Mouse (Mus musculus): Measurements from ENCODE around the gene Dmpk.

The Dmpk gene

DNA sequence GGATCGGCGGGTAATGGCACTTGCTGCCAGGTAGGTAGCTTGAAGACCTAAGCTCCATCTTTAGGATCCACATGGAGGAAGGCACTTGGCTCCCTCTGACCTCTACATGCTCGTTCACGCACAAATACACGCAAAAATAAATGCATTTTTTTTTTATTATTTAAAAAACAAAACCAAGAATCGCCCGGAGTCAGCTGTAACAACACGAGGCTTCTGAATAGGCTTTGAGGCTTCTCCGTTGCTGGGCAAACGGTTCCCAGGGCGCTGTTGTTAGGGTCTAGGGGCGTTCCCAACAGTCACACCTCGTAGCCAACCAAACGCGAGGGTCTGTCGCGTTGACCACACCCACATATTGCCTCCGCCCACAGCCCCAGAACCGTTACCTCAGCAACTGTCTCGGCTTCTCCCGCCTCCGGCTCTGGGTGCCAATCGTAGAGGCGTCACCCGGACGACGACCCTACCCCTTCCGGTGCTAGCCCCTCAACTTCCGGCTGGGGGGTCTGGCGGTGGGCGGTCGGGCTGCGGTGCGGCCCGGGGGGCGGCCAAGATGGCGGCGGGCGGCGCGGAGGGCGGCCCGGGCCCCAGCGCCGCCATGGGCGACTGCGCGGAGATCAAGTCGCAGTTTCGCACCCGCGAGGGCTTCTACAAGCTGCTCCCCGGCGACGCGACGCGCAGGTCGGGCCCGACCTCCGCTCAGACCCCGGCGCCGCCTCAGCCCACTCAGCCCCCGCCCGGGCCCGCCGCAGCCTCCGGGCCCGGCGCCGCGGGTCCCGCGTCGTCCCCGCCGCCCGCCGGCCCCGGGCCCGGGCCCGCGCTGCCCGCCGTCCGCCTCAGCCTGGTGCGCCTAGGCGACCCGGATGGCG is 7.7 kb upstream of the Dmpk start, which contains the start of gene Dmwd:
Dmwd (plus strand) TSS at position 505 of the 863 bp plus-strand sequence.
- DNase-seq (ENCODE audit: low spot score), result peak; percentile 95

DNA sequence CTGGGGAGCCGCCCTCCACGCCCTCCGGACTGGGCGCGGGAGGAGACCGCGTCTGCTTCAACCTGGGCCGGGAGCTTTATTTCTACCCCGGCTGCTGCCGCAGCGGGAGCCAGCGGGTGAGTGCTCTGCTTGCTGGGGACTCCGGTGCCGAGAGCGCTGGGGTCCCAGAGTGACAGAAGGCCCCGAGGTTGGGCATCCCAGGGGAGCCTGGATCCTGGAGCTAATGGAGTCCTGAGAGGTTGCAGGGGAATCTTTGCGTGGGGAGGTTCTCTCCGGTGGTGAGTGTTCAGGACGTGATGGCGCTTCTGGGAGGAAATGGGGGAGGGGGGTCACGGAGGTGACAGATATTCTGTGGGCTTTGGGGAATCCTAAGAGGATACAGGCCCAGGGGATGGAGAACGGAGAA is 7.1 kb upstream of the Dmpk start:
- DNase-seq (ENCODE audit: low spot score), result no peak

DNA sequence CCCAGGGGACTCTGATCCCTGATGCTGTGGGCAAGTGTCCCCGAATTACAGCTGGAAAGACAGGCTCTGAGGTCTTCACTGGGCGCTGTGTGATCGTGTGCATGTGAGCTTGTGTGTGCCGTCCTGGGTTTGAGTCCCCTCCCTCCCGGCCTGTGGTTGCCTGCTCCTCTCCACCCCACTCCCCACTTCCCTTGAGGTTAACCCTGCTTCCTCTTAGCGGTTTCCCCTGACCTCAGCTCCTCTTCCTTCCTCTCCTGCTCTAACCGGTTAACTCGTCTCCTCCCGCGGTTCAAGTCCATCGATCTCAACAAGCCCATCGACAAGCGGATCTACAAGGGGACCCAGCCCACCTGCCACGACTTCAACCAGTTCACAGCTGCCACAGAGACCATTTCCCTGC is 5.9 kb upstream of the Dmpk start:
- DNase-seq (ENCODE audit: low spot score), result no peak

DNA sequence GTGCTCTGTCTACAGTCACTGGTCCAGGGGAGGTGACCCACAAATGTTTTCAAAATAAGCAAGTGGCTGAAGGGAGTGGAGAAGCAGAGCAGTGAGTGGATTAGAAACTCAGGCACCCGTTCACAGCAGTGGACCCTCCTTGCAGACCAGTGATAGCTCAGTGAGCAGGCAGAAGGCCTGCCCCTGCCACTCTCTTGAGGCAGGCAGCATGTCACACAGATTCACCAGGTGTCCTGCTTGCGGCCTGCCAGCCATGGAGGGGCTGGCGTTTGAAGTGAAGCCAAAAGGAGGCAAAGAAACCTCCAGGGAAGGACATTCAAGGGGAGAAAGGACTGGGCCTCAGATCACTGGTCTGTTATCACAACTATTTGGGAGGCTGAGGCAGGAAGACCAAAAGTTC is 4.9 kb upstream of the Dmpk start:
- DNase-seq (ENCODE audit: low spot score), result no peak

DNA sequence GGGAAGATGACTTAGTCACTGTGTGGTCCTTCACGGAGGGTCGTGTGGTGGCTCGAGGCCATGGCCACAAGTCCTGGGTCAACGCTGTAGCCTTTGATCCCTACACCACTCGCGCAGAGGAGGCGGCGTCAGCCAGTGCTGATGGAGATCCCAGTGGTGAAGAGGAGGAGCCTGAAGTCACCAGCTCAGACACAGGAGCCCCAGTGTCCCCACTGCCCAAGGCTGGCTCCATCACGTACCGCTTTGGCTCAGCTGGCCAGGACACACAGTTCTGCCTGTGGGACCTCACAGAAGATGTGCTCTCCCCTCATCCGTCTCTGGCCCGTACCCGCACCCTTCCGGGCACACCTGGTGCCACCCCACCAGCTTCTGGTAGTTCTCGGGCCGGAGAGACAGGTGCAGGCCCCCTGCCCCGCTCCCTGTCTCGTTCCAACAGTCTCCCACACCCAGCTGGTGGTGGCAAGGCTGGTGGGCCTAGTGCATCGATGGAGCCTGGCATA is 3.1 kb upstream of the Dmpk start:
- no peak for DNase-seq (ENCODE audit: low spot score)

GRCm38 (mm10) chr7:19082171-19082570 is 1.5 kb upstream of the Dmpk start:
- no peak for DNase-seq (ENCODE audit: low spot score)

- DNase-seq (ENCODE audit: low spot score), result no peak
Observed at GRCm38 (mm10) chr7:19083096-19083495, 553 bp upstream of the Dmpk start.

- DNase-seq (ENCODE audit: low spot score), result no peak
Observed at GRCm38 (mm10) chr7:19084277-19084771, 675 bp downstream of the Dmpk start.

DNA sequence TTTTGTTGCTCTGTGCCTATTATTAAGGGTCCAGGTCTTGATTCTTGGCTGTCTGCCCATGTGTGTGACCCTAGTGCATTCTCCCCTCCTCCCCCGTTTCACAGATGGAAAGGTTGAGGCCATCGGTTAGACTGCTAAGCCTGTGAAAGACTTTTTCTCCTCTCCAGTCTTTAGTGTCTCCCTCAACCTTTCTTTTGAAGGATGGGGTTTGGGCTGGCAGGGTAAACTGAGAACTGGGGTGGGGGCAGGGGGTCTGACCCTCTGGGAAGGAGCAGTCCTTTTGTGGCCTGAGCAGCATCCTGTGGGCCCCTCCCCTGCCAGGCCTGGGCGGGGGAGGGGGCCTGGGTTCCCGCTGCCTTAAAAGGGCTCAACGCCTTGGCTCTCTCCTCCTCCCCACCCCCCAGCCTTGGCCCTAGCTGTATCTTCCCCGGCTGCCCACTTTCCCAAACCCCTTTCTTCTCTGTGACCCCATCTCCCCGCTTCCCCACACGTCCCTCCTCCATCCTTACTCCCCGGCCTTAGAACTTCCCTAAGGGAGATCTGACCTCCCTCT is 1.3 kb downstream of the Dmpk start:
- no peak for DNase-seq (ENCODE audit: low spot score)

DNA sequence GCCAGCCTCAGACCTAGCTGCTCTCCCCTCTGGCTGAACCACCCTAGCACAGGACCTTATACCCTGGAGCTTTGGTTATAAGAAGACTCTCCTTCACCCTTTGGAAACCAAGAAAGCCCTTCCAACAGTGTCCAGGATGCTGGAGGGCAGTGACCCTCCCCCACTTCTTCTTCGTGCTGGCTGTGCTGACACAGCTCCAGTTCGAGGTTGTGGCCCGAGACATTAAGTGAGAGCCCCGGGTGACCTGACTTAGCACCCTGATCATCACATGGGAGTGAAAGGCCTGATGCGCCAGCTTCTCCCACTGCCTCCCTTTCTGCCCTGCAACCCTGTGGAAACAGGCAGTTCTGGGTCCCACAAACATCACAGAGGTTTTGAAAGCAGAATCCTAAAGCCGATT is 1.8 kb downstream of the Dmpk start:
- DNase-seq (ENCODE audit: low spot score), result no peak

DNA sequence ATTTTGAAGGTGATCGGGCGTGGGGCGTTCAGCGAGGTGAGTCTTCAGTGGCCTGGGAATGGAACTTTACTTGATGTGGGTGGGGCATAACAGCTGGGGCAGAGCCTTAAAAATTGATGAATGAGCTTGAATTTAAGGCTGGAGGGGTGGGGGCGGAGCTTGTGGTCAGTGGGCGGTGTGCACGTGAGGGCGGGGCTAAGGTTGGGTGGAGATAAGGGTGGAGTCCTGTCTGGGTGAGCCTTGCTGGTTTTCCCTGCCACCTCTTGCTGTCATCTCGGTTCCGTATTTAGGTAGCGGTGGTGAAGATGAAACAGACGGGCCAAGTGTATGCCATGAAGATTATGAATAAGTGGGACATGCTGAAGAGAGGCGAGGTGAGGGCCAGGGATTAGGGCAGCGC is 2.4 kb downstream of the Dmpk start:
- DNase-seq (ENCODE audit: low spot score), result no peak

DNA sequence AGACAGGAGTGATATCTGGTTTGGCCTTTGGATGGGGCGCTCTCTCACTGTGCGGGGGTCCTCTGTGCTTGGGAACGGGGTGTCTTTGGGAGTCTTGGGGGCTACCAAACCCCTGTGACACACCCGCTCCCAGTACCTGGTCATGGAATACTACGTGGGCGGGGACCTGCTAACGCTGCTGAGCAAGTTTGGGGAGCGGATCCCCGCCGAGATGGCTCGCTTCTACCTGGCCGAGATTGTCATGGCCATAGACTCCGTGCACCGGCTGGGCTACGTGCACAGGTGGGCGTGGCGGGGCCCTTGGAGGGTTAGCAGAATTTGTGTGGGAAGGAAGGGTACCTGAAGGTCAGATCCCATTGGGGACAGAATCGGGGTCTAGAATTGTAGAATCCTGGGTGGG is 3.1 kb downstream of the Dmpk start:
- no peak for DNase-seq (ENCODE audit: low spot score)

DNA sequence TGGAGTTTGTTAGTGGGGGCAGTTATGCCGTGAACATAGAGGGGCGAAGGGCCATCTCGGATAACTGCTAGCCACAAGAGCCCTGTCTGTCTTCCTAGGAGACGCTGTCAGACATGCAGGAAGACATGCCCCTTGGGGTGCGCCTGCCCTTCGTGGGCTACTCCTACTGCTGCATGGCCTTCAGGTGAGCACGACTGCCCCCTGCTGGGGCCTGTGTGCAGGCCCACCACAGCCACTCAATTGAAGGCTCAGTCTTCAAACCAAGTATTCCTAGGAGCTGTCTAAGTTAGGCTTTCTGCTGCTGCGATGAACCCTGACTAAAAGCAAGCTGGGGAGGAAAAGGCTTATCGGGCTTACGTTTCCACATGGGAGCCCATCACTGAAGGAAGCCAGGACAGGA is 5.2 kb downstream of the Dmpk start:
- DNase-seq (ENCODE audit: low spot score), result peak; percentile 55

- no peak for DNase-seq (ENCODE audit: low spot score)
Observed at GRCm38 (mm10) chr7:19091913-19092312, 8.3 kb downstream of the Dmpk start.

- DNase-seq (ENCODE audit: low spot score), result no peak
Observed at GRCm38 (mm10) chr7:19092381-19093173, 8.9 kb downstream of the Dmpk start.

GRCm38 (mm10) chr7:19093174-19093521 is 9.5 kb downstream of the Dmpk start:
- DNase-seq (ENCODE audit: low spot score), result peak; percentile 72

GRCm38 (mm10) chr7:19093537-19094385 is 10.1 kb downstream of the Dmpk start:
- peak; percentile 76 for DNase-seq (ENCODE audit: low spot score)

GRCm38 (mm10) chr7:19094471-19094825 is 10.8 kb downstream of the Dmpk start, which contains the start of gene Six5:
TSS of gene Six5 (plus strand) at chr7:19094594.
- no peak for DNase-seq (ENCODE audit: low spot score)

DNA sequence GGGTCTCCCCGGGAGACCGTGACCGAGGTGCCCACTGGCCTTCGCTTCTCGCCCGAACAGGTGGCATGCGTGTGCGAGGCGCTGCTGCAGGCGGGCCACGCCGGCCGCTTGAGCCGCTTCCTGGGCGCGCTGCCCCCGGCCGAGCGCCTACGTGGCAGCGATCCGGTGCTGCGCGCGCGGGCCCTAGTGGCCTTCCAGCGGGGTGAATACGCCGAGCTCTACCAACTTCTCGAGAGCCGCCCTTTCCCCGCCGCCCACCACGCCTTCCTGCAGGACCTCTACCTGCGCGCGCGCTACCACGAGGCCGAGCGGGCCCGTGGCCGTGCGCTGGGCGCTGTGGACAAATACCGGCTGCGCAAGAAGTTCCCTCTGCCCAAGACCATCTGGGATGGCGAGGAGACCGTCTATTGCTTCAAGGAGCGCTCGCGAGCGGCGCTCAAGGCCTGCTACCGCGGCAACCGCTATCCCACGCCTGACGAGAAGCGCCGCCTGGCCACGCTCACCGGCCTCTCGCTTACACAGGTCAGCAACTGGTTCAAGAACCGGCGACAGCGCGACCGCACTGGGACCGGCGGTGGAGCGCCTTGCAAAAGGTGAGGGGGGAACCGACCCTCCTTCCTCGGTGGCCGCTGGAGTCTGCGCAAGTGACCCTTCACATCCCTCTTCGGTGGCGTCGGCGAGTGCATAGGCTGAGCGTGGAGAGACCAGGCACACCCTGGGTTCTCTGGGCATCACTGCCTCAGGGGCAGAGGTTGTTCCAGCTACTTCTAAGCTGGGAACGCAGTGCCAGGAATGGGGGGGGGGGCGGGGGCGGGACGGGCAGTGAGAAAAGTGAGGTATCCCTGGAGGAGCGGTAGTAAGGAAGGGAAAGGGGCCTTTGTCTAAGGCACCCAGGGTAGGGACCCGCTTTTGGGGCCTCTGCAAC is 11.4 kb downstream of the Dmpk start:
- no peak for DNase-seq (ENCODE audit: low spot score)

DNA sequence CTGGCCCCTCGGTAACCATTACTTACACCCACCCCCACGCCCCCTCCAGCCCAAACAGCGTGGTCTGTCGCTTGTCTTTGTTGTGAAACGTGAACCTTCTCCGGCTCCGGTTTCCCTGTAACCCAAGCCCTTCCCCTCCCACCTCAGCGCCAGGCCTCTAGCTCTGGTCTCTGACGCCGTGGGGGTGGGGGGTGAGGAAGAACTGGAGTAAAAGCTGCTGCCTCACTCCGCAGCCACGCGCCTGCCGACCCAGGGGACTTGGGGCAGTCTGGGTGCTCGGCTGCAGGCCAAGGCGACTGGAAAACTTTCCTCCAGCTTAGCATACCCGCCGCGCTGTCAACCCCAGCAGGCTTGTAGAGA is 12.1 kb downstream of the Dmpk start:
- no peak for DNase-seq (ENCODE audit: low spot score)

Data from left cerebral cortex, adult 11 months (tissue).